Mouse (Mus musculus) yolk sac, embryonic 10.5 days (tissue): Measurements from ENCODE around the gene Pde4d.

Source experiments
- DNase-seq: peaks from one replicate; pipeline ENCODE4 v3.0.0-alpha.2; 2017; ENCODE audit warnings: low spot score

The Pde4d gene

GRCm38 (mm10) chr13:108599186-108599900 is 149.6 kb downstream of the Pde4d start:
- DNase-seq: no peak

DNA sequence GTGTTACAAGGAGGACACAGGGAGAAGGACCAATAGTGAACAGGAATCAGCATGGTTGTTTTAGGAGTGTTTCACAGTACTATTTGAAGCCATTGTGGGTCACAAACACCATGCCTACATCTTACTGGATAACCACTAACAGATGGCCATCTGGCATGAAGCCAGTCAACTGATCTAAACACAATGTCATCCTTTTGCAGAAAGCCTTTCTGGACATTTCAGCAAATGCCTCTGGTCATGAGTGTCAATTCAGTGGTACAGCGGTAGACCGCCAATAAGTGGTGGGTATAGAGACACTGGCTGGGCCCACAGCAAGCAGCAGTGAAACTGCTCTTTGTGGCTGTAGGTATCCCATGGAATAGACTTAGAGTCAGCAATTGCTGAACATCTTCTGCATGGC is 151.3 kb downstream of the Pde4d start:
- DNase-seq: no peak

- DNase-seq: no peak
These were observed 153.8 kb downstream of the Pde4d start for GRCm38 (mm10) chr13:108603502-108603901.

DNA sequence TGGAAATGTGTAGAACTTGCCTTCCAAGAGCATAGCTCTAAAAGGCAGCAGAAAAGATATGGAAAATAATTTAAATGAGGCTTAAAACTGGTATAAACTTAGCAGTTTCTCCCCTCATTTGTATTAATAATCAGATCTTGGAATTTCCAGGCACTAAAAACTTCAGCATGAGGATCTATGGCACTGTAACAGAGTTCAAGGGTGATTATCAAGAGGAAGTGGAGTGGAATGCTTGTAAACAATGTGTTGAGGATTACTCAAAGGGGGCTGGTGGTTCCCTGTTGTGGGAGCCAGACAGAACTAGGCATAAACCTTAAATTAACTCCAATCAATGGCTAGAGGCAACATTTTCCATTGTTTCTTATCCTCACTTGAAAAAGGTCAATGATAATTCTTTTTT is 154.5 kb downstream of the Pde4d start:
- DNase-seq: no peak

GRCm38 (mm10) chr13:108618207-108618606 is 168.5 kb downstream of the Pde4d start:
- no peak for DNase-seq

- no peak for DNase-seq
These were observed 172.9 kb downstream of the Pde4d start for GRCm38 (mm10) chr13:108622681-108623080.

DNA sequence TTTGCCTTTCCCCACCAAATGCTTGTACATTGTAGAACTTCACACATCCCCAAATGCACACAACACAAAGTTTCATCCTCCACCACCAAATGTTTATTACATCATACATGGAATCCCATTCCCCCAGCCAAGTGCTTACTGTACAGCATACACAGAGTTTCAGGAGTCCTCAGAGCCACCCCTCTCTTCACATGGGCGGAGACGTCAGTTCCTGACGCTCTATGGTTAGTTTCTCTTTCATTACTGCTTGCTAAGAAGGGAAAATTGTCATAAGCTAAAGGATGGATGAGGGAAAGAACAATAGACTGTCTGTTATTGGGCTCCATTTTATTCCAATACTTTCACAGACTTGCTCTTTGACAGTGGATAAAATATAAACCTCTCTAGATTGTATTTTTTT is 174.2 kb downstream of the Pde4d start:
- DNase-seq: no peak

DNA sequence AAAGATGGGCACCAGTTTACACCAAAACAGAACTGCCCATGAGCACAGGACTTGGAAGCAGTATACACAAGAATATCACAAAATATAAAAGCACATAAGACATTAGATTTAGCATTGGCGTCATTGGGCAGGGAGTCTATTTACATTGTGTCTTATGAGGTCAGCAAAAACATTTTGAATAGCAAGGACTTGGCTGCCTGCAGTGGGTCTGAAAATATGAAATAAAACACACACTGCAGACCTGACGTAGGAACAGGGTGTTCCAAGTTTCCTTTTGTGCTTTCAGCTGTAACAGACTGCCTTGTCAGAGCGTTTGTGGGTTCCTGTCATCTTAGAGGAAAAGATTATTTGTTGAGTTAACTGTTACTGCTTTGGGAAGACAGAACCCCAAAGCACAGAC is 176.4 kb downstream of the Pde4d start:
- no peak for DNase-seq

GRCm38 (mm10) chr13:108628501-108628900 is 178.8 kb downstream of the Pde4d start:
- no peak for DNase-seq

- DNase-seq: no peak
These were observed 180.8 kb downstream of the Pde4d start for GRCm38 (mm10) chr13:108630576-108630975.

DNA sequence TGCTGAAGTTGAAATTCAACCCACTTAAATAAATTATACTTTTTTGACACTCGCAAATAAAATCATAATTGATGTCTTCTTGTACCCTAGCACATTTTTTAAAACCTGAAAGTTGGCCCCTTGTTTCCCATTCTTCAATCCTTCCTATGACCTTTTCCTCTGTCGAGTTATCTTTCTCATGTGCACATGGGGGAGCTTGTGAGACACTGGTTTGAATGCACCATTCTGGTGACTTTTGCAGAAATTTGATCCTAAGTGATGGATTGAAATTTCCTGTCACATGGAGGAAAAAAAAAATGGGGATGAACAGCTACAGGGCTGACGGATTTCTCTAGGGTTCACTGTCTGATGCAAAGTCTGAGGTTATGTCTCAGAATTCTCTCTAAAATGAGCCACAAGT is 181.5 kb downstream of the Pde4d start:
- no peak for DNase-seq

GRCm38 (mm10) chr13:108636526-108636925 is 186.8 kb downstream of the Pde4d start:
- DNase-seq: no peak

DNA sequence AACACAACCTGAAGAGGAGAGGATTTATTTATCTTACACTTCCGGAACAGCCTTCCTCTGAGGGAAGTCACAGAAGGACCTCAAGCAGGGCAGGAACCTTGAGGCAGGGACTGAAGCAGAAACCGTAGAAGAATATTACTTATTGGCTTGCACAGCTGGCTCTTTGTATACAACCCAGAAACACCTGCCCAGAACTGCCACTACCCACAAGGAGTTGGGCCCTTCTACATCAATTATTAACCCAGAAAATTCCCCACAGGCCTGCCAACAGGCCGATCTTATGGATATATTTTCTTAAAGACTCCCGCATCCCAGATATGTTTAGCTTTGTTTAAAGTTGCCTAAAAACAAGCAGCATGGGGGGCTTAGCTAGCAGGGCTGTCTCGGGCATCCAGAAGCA is 192.5 kb downstream of the Pde4d start:
- no peak for DNase-seq

GRCm38 (mm10) chr13:108646801-108647200 is 197.1 kb downstream of the Pde4d start:
- peak; percentile 2 for DNase-seq

DNA sequence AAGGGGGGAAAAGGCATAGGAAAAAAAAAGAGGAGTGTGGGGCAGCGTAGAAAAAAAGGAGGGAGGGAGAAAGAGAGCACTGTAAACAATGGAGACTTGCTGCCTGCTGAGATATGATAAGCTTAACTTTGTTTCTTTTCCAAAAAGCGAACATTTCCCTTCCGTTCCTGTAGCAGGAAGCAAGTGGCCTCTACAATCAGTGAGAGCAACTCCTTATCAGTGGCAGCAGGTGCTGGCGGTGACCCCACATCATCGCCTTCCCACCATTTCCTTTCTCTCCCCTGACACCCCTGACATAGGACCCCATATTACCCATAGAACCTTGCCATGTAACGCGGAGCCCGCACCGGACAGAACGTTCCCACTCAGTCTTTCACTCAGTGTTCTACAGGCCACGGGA is 197.5 kb downstream of the Pde4d start:
- DNase-seq: no peak

GRCm38 (mm10) chr13:108654026-108654723 is 204.4 kb downstream of the Pde4d start:
- DNase-seq: no peak

- no peak for DNase-seq
These were observed 216.8 kb downstream of the Pde4d start for GRCm38 (mm10) chr13:108666579-108666978.

GRCm38 (mm10) chr13:108667077-108667476 is 217.3 kb downstream of the Pde4d start:
- DNase-seq: no peak

- no peak for DNase-seq
These were observed 227.3 kb downstream of the Pde4d start for GRCm38 (mm10) chr13:108677056-108677455.

DNA sequence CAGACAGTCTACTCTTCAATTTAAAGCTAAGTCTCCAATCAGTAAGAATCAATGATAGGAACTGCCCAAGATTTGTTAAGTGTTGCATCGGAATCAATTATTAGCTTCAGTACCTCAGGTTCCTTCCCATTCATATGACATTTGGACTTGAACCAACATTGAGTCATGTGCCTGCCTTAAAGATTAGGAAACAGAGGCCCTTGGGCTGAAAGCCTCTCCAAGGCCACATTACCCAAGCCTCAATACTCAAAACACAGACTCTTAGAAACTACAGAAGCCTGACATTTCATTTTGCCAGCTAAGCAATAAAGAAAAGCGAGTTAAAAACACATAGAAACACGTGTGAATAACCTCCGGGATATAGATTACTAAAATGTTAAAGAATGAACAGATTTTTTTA is 233.3 kb downstream of the Pde4d start:
- no peak for DNase-seq

GRCm38 (mm10) chr13:108685817-108686216 is 236.1 kb downstream of the Pde4d start:
- DNase-seq: no peak

GRCm38 (mm10) chr13:108686262-108686661 is 236.5 kb downstream of the Pde4d start:
- DNase-seq: no peak

DNA sequence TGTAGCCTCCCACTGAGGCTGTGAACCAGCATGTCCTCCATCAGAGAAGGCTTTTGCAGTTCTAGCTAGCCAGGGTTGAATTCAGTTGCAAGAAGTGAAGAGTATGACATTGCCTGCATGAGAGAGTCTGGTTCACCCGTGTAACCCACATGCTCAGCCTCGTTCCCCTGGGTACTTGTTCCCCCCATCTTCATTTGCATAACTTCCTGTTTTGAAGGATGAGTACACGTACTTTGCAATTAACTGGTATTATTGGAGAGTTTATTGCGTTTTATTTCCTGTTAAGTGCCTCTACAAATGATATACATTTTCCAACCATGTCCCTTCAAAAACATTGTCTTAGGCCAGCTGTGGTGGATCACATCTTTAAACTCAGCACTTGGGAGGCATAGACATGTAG is 237.1 kb downstream of the Pde4d start:
- no peak for DNase-seq
